Mouse (Mus musculus) ES-CJ7 (cell line): Measurements from ENCODE around the gene Slco3a1.

Experiments
- DNase-seq: peaks from one replicate; pipeline ENCODE4 v3.0.0; 2011; ENCODE audit warnings: low read depth, low spot score

Gene Slco3a1

GRCm38 (mm10) chr7:74313279-74314105 is 241.1 kb downstream of the Slco3a1 start:
- no peak for DNase-seq

DNA sequence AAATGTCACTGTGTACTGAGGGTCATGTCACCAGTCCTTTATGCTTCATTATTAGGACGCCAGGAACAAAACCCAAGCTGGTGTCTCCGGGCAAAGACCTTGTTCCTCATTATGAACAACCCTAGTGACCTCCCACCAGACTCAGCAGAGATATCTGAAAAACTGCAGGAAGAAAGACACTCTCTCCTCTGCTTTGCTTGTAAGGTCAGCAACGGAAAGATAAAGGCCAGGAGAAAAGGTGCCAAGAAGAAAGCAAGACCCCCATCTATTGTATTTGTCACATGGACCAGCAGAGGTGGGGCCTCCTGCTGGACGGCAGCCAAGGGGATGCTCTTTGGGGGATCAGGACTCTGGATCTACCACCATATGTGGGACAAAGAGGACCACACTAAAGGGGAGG is 243.0 kb downstream of the Slco3a1 start:
- DNase-seq = no peak

GRCm38 (mm10) chr7:74303611-74304300 is 250.8 kb downstream of the Slco3a1 start:
- no peak for DNase-seq

DNA sequence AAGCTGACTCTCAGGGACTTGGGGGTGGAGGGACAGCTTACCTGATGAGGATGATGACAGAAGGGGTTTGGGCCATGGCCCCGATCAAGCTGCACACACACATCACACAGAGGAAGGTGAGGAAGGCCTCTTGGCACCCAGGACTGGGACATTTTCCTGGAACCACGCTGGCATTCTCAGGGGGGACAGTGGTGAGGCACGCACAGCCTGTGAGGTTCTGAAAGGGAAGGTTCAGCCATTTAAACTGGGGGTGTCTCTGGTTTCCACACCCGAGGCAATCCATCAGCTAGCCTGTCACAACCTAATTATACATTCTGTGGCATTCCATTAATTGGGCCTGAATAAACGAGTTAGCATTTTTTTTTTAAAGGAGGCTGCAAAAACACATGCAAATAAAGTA is 251.5 kb downstream of the Slco3a1 start:
- DNase-seq = no peak

GRCm38 (mm10) chr7:74286531-74286930 is 268.0 kb downstream of the Slco3a1 start:
- no peak for DNase-seq

- no peak for DNase-seq
Observed at GRCm38 (mm10) chr7:74280371-74280770, 274.2 kb downstream of the Slco3a1 start.

DNA sequence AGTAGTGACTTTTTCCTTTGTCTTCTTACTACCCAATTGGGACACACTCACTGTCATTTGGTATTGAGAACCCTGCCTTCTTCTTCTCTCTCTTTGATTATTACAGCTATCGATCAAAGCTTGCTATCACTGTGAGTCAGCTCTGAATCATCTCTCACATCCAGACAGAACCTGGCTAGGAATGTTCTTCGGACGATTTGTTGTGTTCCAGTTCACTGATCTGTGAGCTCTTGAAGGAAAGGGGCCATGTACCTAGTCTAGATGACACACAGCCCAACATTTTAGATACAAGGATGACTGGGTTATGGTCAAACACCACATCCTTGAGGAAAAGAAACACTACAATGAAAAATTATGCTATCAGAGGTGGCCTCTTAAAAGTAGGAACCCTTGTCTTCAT is 275.2 kb downstream of the Slco3a1 start:
- no peak for DNase-seq

GRCm38 (mm10) chr7:74270089-74270394 is 284.5 kb downstream of the Slco3a1 start:
- DNase-seq = no peak

DNA sequence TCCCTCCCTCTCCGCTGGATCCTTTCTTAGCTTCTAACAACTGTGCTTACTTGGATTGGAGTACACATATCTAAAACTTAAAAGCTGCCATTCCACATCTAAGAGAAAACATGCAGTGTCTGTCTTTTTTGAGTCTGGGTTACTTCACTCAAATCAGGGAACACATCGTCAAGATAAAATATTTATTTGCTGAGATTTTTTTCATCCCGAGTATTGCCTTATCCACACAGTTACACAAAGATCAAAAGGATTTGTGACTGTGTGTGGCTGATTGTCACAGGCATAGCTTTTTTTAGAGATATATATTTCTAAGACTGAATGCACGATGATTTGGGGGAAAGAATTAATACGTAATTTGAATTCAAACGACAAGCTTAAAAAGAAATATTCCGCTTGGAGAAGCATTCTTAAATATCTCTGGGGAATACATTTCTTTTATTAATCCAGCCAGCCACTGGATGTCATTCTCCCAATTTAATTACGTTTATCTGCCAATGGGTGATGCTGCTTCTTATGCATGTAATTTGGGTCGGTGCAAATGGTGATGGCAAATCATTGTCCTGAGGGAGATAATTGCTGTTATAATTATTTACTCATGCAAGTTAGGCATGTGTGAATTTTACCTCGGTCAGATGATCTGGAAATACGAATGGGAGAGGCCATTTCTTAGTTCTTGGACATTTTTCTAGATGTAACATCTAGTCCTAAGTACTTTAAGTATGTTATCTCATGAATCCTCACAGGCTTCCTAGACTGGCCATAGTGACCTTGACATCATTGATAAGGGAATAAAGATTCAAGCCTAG is 285.1 kb downstream of the Slco3a1 start:
- DNase-seq = no peak

DNA sequence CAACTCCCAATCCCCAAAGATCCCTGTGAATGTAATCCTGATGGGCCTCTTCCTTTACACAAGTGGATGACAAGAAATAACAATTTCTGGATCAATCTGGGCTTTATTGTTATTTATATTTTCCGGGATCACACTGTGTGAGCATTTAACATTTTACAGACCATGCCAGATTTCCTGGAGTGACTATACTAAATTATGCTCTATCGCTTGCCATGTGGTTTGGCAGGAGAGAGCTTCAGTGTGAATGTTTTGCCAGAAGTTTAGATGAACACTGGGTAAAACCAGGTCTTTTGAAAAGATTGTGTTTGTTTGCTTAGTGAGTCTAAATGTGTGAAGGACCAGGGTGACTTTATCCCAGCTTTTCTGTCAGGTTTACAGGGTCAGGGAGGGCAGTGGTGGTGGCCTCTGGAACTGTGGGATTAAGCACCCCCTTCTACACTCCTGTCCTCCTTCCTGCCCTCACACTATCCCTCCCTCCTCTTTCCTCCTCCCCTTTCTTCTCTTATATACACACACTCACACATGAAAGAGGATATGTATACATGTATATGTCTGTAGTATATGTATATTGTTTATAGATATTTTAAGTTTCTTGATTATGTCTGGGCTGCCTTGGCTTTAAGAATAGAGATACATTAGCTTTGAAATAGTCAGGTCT is 287.9 kb downstream of the Slco3a1 start:
- DNase-seq = no peak

GRCm38 (mm10) chr7:74256291-74256690 is 298.3 kb downstream of the Slco3a1 start:
- DNase-seq = no peak

DNA sequence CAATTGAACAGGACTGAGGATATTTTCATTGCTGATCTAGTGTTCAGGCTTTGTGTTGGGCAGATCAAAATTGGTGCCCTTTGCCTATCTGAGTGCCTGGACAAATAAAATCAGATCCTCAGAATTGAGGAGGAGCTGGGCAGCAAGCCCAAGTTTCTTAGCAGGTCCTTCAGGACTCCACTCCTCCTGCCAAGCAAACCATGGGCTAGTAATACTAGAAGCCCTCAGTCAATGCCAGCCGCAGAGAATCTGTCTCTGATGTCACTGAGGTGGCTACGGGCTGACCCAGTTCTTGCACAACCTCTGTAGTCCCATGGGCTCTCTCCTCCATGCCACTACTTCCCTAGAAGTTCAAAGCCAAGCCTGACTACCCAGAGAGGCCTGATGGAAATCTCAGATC is 302.5 kb downstream of the Slco3a1 start:
- DNase-seq = no peak

DNA sequence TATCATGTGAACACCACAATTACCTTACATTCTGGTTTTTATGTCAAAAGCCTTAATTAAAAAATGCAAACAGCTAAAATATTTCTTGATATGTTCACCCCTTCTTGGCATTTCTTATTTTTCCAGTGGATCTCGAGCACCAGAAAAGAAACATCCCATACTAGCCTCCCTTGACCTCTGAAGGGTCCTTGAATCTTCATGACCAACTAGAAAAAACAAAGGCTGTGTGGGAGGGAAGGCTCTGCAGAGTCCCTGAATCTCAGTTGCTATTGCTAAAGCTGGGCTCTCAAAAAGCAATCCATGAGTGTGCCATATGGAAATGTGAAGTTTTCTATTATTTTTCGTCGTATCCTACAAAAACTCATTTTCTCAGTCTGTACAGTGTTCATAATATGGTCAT is 313.3 kb downstream of the Slco3a1 start:
- no peak for DNase-seq

- no peak for DNase-seq
Observed at GRCm38 (mm10) chr7:74240459-74241172, 314.0 kb downstream of the Slco3a1 start.
